Mouse (Mus musculus) induced T-regulatory cell, adult 2 months (primary cell): ENCODE results near the gene Prkn.

ENCODE experiments used
- DNase-seq: peaks from one replicate; pipeline ENCODE4 v3.0.0-alpha.2; 2012; ENCODE audit warnings: low read depth

Gene Prkn

GRCm38 (mm10) chr17:11284246-11284645 is 444.1 kb downstream of the Prkn start:
- DNase-seq: no peak

- no peak for DNase-seq
Observed at GRCm38 (mm10) chr17:11290183-11290582, 450.0 kb downstream of the Prkn start.

- DNase-seq: no peak
Observed at GRCm38 (mm10) chr17:11303116-11303515, 462.9 kb downstream of the Prkn start.

GRCm38 (mm10) chr17:11309843-11310242 is 469.7 kb downstream of the Prkn start:
- DNase-seq: no peak

GRCm38 (mm10) chr17:11314163-11314562 is 474.0 kb downstream of the Prkn start:
- DNase-seq: no peak

GRCm38 (mm10) chr17:11315675-11316074 is 475.5 kb downstream of the Prkn start:
- DNase-seq: no peak

GRCm38 (mm10) chr17:11318946-11319345 is 478.8 kb downstream of the Prkn start:
- DNase-seq: no peak

GRCm38 (mm10) chr17:11319666-11320360 is 479.6 kb downstream of the Prkn start:
- no peak for DNase-seq

- DNase-seq: no peak
Observed at GRCm38 (mm10) chr17:11332081-11332480, 491.9 kb downstream of the Prkn start.

GRCm38 (mm10) chr17:11333741-11334140 is 493.6 kb downstream of the Prkn start:
- DNase-seq: no peak

GRCm38 (mm10) chr17:11336156-11336555 is 496.0 kb downstream of the Prkn start:
- DNase-seq: no peak

GRCm38 (mm10) chr17:11340368-11340767 is 500.2 kb downstream of the Prkn start:
- no peak for DNase-seq

GRCm38 (mm10) chr17:11346310-11346709 is 506.1 kb downstream of the Prkn start:
- DNase-seq: no peak

- DNase-seq: no peak
Observed at GRCm38 (mm10) chr17:11352778-11353552, 512.8 kb downstream of the Prkn start.

- DNase-seq: no peak
Observed at GRCm38 (mm10) chr17:11353553-11353945, 513.4 kb downstream of the Prkn start.

- DNase-seq: no peak
Observed at GRCm38 (mm10) chr17:11354348-11354747, 514.2 kb downstream of the Prkn start.

GRCm38 (mm10) chr17:11375461-11375860 is 535.3 kb downstream of the Prkn start:
- DNase-seq: no peak

- DNase-seq: no peak
Observed at GRCm38 (mm10) chr17:11383364-11383962, 543.3 kb downstream of the Prkn start.

- no peak for DNase-seq
Observed at GRCm38 (mm10) chr17:11385246-11385645, 545.1 kb downstream of the Prkn start.

- no peak for DNase-seq
Observed at GRCm38 (mm10) chr17:11392622-11393294, 552.6 kb downstream of the Prkn start.

- DNase-seq: no peak
Observed at GRCm38 (mm10) chr17:11394607-11395006, 554.4 kb downstream of the Prkn start.

GRCm38 (mm10) chr17:11397678-11398077 is 557.5 kb downstream of the Prkn start:
- DNase-seq: no peak
